Mouse (Mus musculus) hindbrain, embryonic 10.5 days (tissue): ENCODE measurements around the gene Baiap2l1. TPM values are rescaled to one million over a fixed set of nuclear protein-coding genes. Genes with fewer than 3 reads are reported as not detected.

Experiments used
- DNase-seq: peaks from one replicate; pipeline ENCODE4 v3.0.0-alpha.2; 2017; ENCODE audit warnings: low spot score
- H3K27ac ChIP-seq: fragments of 300-500 bp; sonication (generic); 2 replicates; pipeline ENCODE4 v1.5.1; 2016; ENCODE audit warnings: mild to moderate bottlenecking, moderate library complexity
- H3K27me3 ChIP-seq: fragments of 300-500 bp; sonication (generic); 2 replicates; pipeline ENCODE4 v1.6.1; 2016; ENCODE audit warnings: mild to moderate bottlenecking; ENCODE audit not compliant: poor library complexity, insufficient read depth, severe bottlenecking
- H3K36me3 ChIP-seq: fragments of 300-500 bp; sonication (generic); 2 replicates; pipeline ENCODE4 v1.6.1; 2016; ENCODE audit warnings: mild to moderate bottlenecking, moderate library complexity
- H3K4me1 ChIP-seq: fragments of 300-500 bp; sonication (generic); replicated peaks from 2 replicates; pipeline ENCODE4 v1.6.1; 2016; ENCODE audit warnings: mild to moderate bottlenecking
- H3K4me3 ChIP-seq: fragments of 300-500 bp; sonication (generic); 2 replicates; pipeline ENCODE4 v1.5.1; 2016; ENCODE audit warnings: mild to moderate bottlenecking, moderate library complexity
- H3K9me3 ChIP-seq: fragments of 300-500 bp; sonication (generic); 2 replicates; pipeline ENCODE4 v1.6.1; 2016; ENCODE audit warnings: mild to moderate bottlenecking, moderate library complexity
- WGBS: fragments of 180-500 bp; shearing (Covaris S2); methylation state at CpG from one replicate; pipeline ENCODE4 v1.1.7; 2016; 5-methylcytosine and 5-hydroxymethylcytosine counted together
- polyA plus RNA-seq: library from polyadenylated mRNA; unstranded; fragments of >200 nt; fragmentation: Nextera tagmentation; extraction: Ambion mirVana; gene quantifications from 2 replicates; pipeline ENCODE4 v1.2.1, GENCODE M21; 2016

The Baiap2l1 gene
- polyA plus RNA-seq, 1 experiment from 2014 or later, result 3.8 TPM

- Histone ChIP-seq H3K4me3 (no peak overlapping the region), H3K4me1 (no peaks in the 10 kb centered on the region), H3K9me3 (peaks cover 10% of the 10 kb centered on the region; the same call in 1 of the 2 replicates), H3K27ac (no peak overlapping the region), H3K27me3 (no peaks in the 10 kb centered on the region), H3K36me3 (no peaks in the 10 kb centered on the region)
- WGBS, result 81% methylated on average over 10 of the region's 10 CpGs
- DNase-seq, result no peak
Measured at GRCm38 (mm10) chr5:144247906-144248585, 109.9 kb downstream of the Baiap2l1 start.

GRCm38 (mm10) chr5:144247307-144247706 is 110.6 kb downstream of the Baiap2l1 start:
- Histone ChIP-seq H3K36me3 (no peaks in the 10 kb centered on the region), H3K27me3 (no peaks in the 10 kb centered on the region), H3K9me3 (peaks cover 10% of the 10 kb centered on the region; the same call in 1 of the 2 replicates), H3K27ac (no peak overlapping the region), H3K4me1 (no peaks in the 10 kb centered on the region), H3K4me3 (no peak overlapping the region)
- DNase-seq, result no peak
- whole genome bisulfite sequencing, result 81% methylated on average over 10 of the region's 10 CpGs

GRCm38 (mm10) chr5:144246669-144247068 is 111.2 kb downstream of the Baiap2l1 start:
- Histone ChIP-seq H3K4me1 (no peaks in the 10 kb centered on the region), H3K27me3 (no peaks in the 10 kb centered on the region), H3K9me3 (peaks cover 10% of the 10 kb centered on the region; the same call in 1 of the 2 replicates), H3K4me3 (no peak overlapping the region), H3K27ac (no peak overlapping the region), H3K36me3 (no peaks in the 10 kb centered on the region)
- DNase-seq, result no peak
- WGBS, result 87% methylated on average over 7 of the region's 7 CpGs

- 73% methylated on average over 2 of the region's 2 CpGs for WGBS
- no peaks in the 10 kb centered on the region for H3K36me3 ChIP-seq
- H3K4me1 ChIP-seq, result no peaks in the 10 kb centered on the region
Measured at GRCm38 (mm10) chr5:144245592-144245991, 112.3 kb downstream of the Baiap2l1 start.

DNA sequence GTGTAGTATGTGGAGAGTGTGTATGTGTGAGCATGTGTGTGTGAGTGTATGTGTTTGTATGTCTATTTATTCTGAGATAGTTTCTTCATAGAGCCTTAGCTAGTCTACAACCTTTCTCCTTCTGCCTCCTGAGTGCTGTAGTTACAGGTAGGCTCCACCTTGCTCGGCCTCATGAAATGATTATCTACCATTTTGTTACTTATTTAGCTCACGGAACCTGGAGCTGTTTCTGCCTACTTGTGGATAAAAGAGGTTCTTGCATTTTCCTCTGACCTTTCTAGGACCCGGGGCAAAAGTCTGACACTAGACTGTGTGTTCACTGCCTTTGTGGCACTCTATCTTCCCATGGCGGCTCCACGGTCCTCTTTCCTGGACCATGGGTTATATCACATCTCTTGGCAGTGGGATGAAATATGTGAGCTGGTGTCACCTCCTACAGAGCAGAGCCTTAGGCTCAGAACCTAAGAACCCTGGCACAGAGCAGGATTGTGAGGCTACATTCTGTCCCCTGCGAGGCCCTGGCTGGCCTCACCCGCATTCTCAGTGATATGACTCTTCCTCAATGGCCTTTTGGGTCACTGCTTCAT is 113.9 kb downstream of the Baiap2l1 start, which contains the start of gene Bri3:
Gene Bri3 (plus strand): TSS at position 537 of the 587 bp plus-strand sequence.
- no peaks in the 10 kb centered on the region for H3K4me1 ChIP-seq
- H3K27me3 ChIP-seq, result no peaks in the 10 kb centered on the region
- no peaks in the 10 kb centered on the region for H3K36me3 ChIP-seq
- H3K9me3 ChIP-seq, result no peaks in the 10 kb centered on the region
- DNase-seq, result no peak
- WGBS, result 88% methylated on average over 7 of the region's 7 CpGs
- no peak within 1 kb of the TSS for H3K27ac ChIP-seq
- no peak within 1 kb of the TSS for H3K4me3 ChIP-seq

More at GRCm38 (mm10) chr5:144245592-144245991, 112.3 kb downstream of the Baiap2l1 start:
- H3K27me3 ChIP-seq, result no peaks in the 10 kb centered on the region
- no peak overlapping the region for H3K27ac ChIP-seq
- no peak for DNase-seq
- no peak overlapping the region for H3K4me3 ChIP-seq
- H3K9me3 ChIP-seq, result peaks cover 9% of the 10 kb centered on the region; the same call in 1 of the 2 replicates

- 68% methylated on average over 1 of the region's 1 CpGs for WGBS
- H3K4me1 ChIP-seq, result no peaks in the 10 kb centered on the region
- no peak for DNase-seq
- no peaks in the 10 kb centered on the region for H3K27me3 ChIP-seq
- no peaks in the 10 kb centered on the region for H3K36me3 ChIP-seq
- no peak overlapping the region for H3K4me3 ChIP-seq
- H3K9me3 ChIP-seq, result no peaks in the 10 kb centered on the region
- no peak overlapping the region for H3K27ac ChIP-seq
Measured at GRCm38 (mm10) chr5:144238969-144239368, 118.9 kb downstream of the Baiap2l1 start.

DNA sequence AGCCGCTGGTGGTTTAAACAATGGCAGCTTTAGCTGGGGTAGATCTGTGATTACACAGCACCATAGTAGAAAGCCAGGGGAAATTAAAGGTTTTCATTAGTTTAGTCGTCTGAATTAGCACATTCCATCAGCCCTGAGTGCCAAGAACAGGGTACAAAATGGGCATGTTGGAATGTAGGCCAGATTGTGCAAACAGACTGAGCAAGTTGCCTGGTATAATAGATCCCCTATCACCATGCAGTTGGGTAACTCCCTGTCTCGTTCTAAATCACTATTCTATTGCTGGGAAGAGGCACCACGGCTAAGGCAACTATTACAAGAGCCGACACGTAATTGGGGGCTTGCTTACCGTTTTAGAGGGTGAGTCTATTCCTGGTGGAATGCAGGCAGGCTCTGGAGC is 123.2 kb downstream of the Baiap2l1 start:
- Histone ChIP-seq H3K36me3 (no peaks in the 10 kb centered on the region), H3K4me1 (no peaks in the 10 kb centered on the region), H3K4me3 (no peak overlapping the region), H3K9me3 (no peaks in the 10 kb centered on the region), H3K27ac (no peak overlapping the region), H3K27me3 (no peaks in the 10 kb centered on the region)
- no peak for DNase-seq
- WGBS, result 85% methylated on average over 7 of the region's 7 CpGs

GRCm38 (mm10) chr5:144234222-144234621 is 123.7 kb downstream of the Baiap2l1 start:
- 71% methylated on average over 6 of the region's 6 CpGs for WGBS
- H3K27ac ChIP-seq, result no peak overlapping the region
- H3K4me3 ChIP-seq, result no peak overlapping the region
- H3K36me3 ChIP-seq, result no peaks in the 10 kb centered on the region
- no peak for DNase-seq
- H3K4me1 ChIP-seq, result no peaks in the 10 kb centered on the region
- no peaks in the 10 kb centered on the region for H3K27me3 ChIP-seq
- no peaks in the 10 kb centered on the region for H3K9me3 ChIP-seq

DNA sequence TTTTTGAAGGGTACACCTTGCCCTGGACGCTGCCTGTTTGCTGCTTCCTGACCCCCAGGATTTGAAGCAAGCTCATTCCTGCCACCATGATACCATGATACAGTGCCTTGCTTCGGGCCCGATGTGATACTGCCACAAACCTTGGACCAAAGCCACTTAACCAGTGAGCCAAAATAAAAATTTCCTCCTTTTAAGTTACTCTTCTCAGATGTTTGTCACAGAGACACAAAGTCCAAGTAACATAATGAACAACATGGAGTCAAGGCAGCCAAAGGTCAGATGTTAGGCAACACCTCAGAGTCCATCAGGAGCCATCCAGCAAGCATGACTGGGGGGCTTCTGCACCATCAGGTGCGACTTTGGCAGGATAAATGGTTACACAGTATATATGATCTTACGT is 125.4 kb downstream of the Baiap2l1 start:
- Histone ChIP-seq H3K36me3 (no peaks in the 10 kb centered on the region), H3K4me3 (no peak overlapping the region), H3K4me1 (no peaks in the 10 kb centered on the region), H3K9me3 (no peaks in the 10 kb centered on the region), H3K27me3 (no peaks in the 10 kb centered on the region), H3K27ac (no peak overlapping the region)
- 88% methylated on average over 5 of the region's 5 CpGs for WGBS
- DNase-seq, result no peak

GRCm38 (mm10) chr5:144231410-144231809 is 126.5 kb downstream of the Baiap2l1 start:
- no peaks in the 10 kb centered on the region for H3K36me3 ChIP-seq
- no peaks in the 10 kb centered on the region for H3K27me3 ChIP-seq
- WGBS, result 83% methylated on average over 1 of the region's 1 CpGs
- H3K9me3 ChIP-seq, result no peaks in the 10 kb centered on the region
- H3K27ac ChIP-seq, result no peak overlapping the region
- no peaks in the 10 kb centered on the region for H3K4me1 ChIP-seq
- DNase-seq, result no peak
- H3K4me3 ChIP-seq, result no peak overlapping the region

GRCm38 (mm10) chr5:144230216-144230615 is 127.7 kb downstream of the Baiap2l1 start:
- H3K9me3 ChIP-seq, result no peaks in the 10 kb centered on the region
- H3K4me1 ChIP-seq, result no peaks in the 10 kb centered on the region
- H3K4me3 ChIP-seq, result no peak overlapping the region
- WGBS, result 89% methylated on average over 7 of the region's 7 CpGs
- H3K27me3 ChIP-seq, result no peaks in the 10 kb centered on the region
- no peak for DNase-seq
- no peak overlapping the region for H3K27ac ChIP-seq
- no peaks in the 10 kb centered on the region for H3K36me3 ChIP-seq

DNA sequence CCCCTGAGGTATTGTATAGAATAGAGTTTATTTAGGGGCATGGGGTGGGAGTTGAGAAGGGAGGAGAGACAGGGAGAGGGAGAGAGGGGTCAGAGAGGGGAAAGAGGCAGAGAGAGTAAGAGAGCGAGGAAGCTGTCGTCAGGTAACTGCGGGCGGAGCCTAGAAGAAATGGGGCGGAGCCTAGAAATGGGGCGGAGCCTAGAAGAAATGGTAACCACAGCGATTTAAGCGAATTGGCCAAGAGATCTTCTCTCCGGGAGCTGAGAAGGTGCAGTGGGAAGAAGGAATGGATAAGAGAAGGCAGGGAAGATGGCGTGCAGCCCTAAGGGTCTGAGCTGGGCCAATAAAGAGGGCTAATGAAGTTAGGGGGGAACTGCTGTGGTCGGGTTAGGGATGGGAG is 131.7 kb downstream of the Baiap2l1 start:
- no peak overlapping the region for H3K4me3 ChIP-seq
- 30% methylated on average over 11 of the region's 11 CpGs for WGBS
- H3K4me1 ChIP-seq, result peaks cover 24% of the 10 kb centered on the region
- no peak for DNase-seq
- no peaks in the 10 kb centered on the region for H3K9me3 ChIP-seq
- H3K27me3 ChIP-seq, result 0 out of 2 replicates have a peak, but pooled peaks cover 4% of the 10 kb centered on the region
- H3K27ac ChIP-seq, result no peak overlapping the region
- H3K36me3 ChIP-seq, result no peaks in the 10 kb centered on the region
